16 mouse cellular contexts compared by ENCODE assay signal in genomic region chr2:153469317-153469716, GRCm38 (mm10). TPM values are rescaled to one million over a fixed set of nuclear protein-coding genes. Genes with fewer than 3 reads are reported as not detected.
DNase-seq lines count a peak whose midpoint lies in the region; ATAC-seq and TF ChIP-seq lines count a peak whose summit lies in the region.
"Had no signal": no experiment of that assay in that cellular context is flagged by ENCODE, and none has a peak within 500 bp of the region (broad histone marks: within the 10 kb centered on the region; RNA-seq: fewer than 3 reads in every experiment).

No protein-coding gene starts in this region.

- no peak overlapping the region for H3K9ac ChIP-seq in hindbrain, embryonic 14.5 days
- 0 out of 2 replicates have a peak overlapping the region, but pooled peaks have one; percentile 23 for H3K9ac ChIP-seq in midbrain, embryonic 13.5 days (replicated peaks)
- no peak overlapping the region for H3K9ac ChIP-seq in midbrain, embryonic 11.5 days (ENCODE audit: low read length)
- no peak overlapping the region for H3K9ac ChIP-seq in stomach, postnatal 0 days (ENCODE audit: low read length)
- H3K9ac ChIP-seq: lung, embryonic 15.5 days had no signal

- no peaks in the 10 kb centered on the region for H3K36me3 ChIP-seq in hindbrain, embryonic 10.5 days
- H3K36me3 ChIP-seq in hindbrain, embryonic 14.5 days (replicated peaks; ENCODE audit: control insufficient read depth, insufficient read depth): peaks cover 20% of the 10 kb centered on the region; the same call in 1 of the 2 replicates
- peaks cover 22% of the 10 kb centered on the region; the same call in 1 of the 2 replicates for H3K36me3 ChIP-seq in midbrain, embryonic 13.5 days
- H3K36me3 ChIP-seq in midbrain, embryonic 11.5 days (ENCODE audit: control insufficient read depth, insufficient read depth, low read length): no peaks in the 10 kb centered on the region
- no peaks in the 10 kb centered on the region for H3K36me3 ChIP-seq in stomach, postnatal 0 days (ENCODE audit: control insufficient read depth, insufficient read depth, low read length)
- H3K36me3 ChIP-seq: lung, embryonic 15.5 days had no signal

- DNase-seq in embryo, embryonic 10 days (ENCODE audit: low spot score): peak; percentile 42
- DNase-seq in embryo, embryonic 10.5 days (ENCODE audit: low spot score): no peak
- DNase-seq in hindbrain, embryonic 10.5 days (ENCODE audit: low spot score): no peak
- no peak for DNase-seq in hindbrain, embryonic 14.5 days (ENCODE audit: low spot score)
- no peak for DNase-seq in midbrain, embryonic 11.5 days (ENCODE audit: low spot score, missing footprints)
- DNase-seq in stomach, postnatal 0 days (ENCODE audit: low spot score): no peak
- no peak for DNase-seq in layer of hippocampus, postnatal 10 days (ENCODE audit: low spot score in 2 of 2)
- DNase-seq: adrenal gland, postnatal 14 days; right cerebral cortex, postnatal 4 days had no signal

- no peaks in the 10 kb centered on the region for H3K27me3 ChIP-seq in hindbrain, embryonic 10.5 days (ENCODE audit: insufficient read depth, poor library complexity, severe bottlenecking)
- H3K27me3 ChIP-seq in hindbrain, embryonic 14.5 days (ENCODE audit: control insufficient read depth, insufficient read depth, low read length): no peaks in the 10 kb centered on the region
- H3K27me3 ChIP-seq in midbrain, embryonic 13.5 days: no peaks in the 10 kb centered on the region
- H3K27me3 ChIP-seq in midbrain, embryonic 11.5 days (ENCODE audit: control insufficient read depth, insufficient read depth, low read length): no peaks in the 10 kb centered on the region
- no peaks in the 10 kb centered on the region for H3K27me3 ChIP-seq in stomach, postnatal 0 days (ENCODE audit: control insufficient read depth, insufficient read depth, low read length)
- H3K27me3 ChIP-seq: lung, embryonic 15.5 days had no signal

- H3K4me1 ChIP-seq in hindbrain, embryonic 10.5 days (replicated peaks): peaks cover 30% of the 10 kb centered on the region
- 0 out of 2 replicates have a peak, but pooled peaks cover 9% of the 10 kb centered on the region for H3K4me1 ChIP-seq in hindbrain, embryonic 14.5 days (replicated peaks; ENCODE audit: control insufficient read depth, insufficient read depth, low read length)
- H3K4me1 ChIP-seq in midbrain, embryonic 13.5 days (replicated peaks): peaks cover 15% of the 10 kb centered on the region
- peaks cover 7% of the 10 kb centered on the region; the same call in 1 of the 2 replicates for H3K4me1 ChIP-seq in midbrain, embryonic 11.5 days (ENCODE audit: control insufficient read depth, insufficient read depth, low read length)
- H3K4me1 ChIP-seq in stomach, postnatal 0 days (replicated peaks; ENCODE audit: control insufficient read depth, insufficient read depth): no peaks in the 10 kb centered on the region

- no peak for TF ChIP-seq EP300 in stomach, postnatal 0 days (optimal IDR thresholded peaks at IDR 0.05)

- 0 out of 2 replicates have a peak overlapping the region, but pooled peaks have one; percentile 4 for H3K4me3 ChIP-seq in hindbrain, embryonic 10.5 days
- no peak overlapping the region for H3K4me3 ChIP-seq in hindbrain, embryonic 14.5 days (replicated peaks; ENCODE audit: low read length)
- no peak overlapping the region for H3K4me3 ChIP-seq in midbrain, embryonic 13.5 days (replicated peaks)
- H3K4me3 ChIP-seq in midbrain, embryonic 11.5 days (ENCODE audit: low read depth, low read length): no peak overlapping the region
- no peak overlapping the region for H3K4me3 ChIP-seq in stomach, postnatal 0 days (ENCODE audit: low read depth, low read length)
- H3K4me3 ChIP-seq: lung, embryonic 15.5 days had no signal

- peak overlapping the region; percentile 80 for H3K27ac ChIP-seq in hindbrain, embryonic 10.5 days
- H3K27ac ChIP-seq in hindbrain, embryonic 14.5 days: no peak overlapping the region
- peak overlapping the region; percentile 5; the same call in 1 of the 2 replicates for H3K27ac ChIP-seq in midbrain, embryonic 13.5 days
- no peak overlapping the region for H3K27ac ChIP-seq in midbrain, embryonic 11.5 days (ENCODE audit: low read depth, low read length)
- H3K27ac ChIP-seq in stomach, postnatal 0 days (replicated peaks): no peak overlapping the region
- H3K27ac ChIP-seq: lung, embryonic 15.5 days had no signal

- H3K4me2 ChIP-seq in hindbrain, embryonic 14.5 days (replicated peaks): no peak overlapping the region
- no peak overlapping the region for H3K4me2 ChIP-seq in midbrain, embryonic 13.5 days (replicated peaks)
- H3K4me2 ChIP-seq in midbrain, embryonic 11.5 days: no peak overlapping the region
- no peak overlapping the region for H3K4me2 ChIP-seq in stomach, postnatal 0 days (replicated peaks; ENCODE audit: low read depth)
- H3K4me2 ChIP-seq: lung, embryonic 15.5 days had no signal

- H3K9me3 ChIP-seq in hindbrain, embryonic 10.5 days: no peaks in the 10 kb centered on the region
- no peaks in the 10 kb centered on the region for H3K9me3 ChIP-seq in hindbrain, embryonic 14.5 days (ENCODE audit: control insufficient read depth, low read length)
- H3K9me3 ChIP-seq in midbrain, embryonic 13.5 days: no peaks in the 10 kb centered on the region
- H3K9me3 ChIP-seq in midbrain, embryonic 11.5 days (ENCODE audit: control insufficient read depth, low read length): no peaks in the 10 kb centered on the region
- H3K9me3 ChIP-seq in stomach, postnatal 0 days (ENCODE audit: control insufficient read depth, low read length): no peaks in the 10 kb centered on the region
- H3K9me3 ChIP-seq: lung, embryonic 15.5 days had no signal

- no peak for TF ChIP-seq CTCF in stomach, postnatal 0 days (IDR thresholded peaks at IDR 0.05; ENCODE audit: low read depth)

- 37% methylated on average over 2 of the region's 2 CpGs for WGBS in hindbrain, embryonic 10.5 days
- WGBS in hindbrain, embryonic 14.5 days: 50% methylated on average over 2 of the region's 2 CpGs
- WGBS in midbrain, embryonic 13.5 days: 40% methylated on average over 2 of the region's 2 CpGs
- 55% methylated on average over 2 of the region's 2 CpGs for WGBS in midbrain, embryonic 11.5 days
- WGBS in stomach, postnatal 0 days: 28% methylated on average over 2 of the region's 2 CpGs

- ATAC-seq in hindbrain, embryonic 14.5 days (ENCODE audit: low FRiP score): no peak
- no peak; the same call in 1 of the 2 replicates for ATAC-seq in midbrain, embryonic 13.5 days
- no peak for ATAC-seq in midbrain, embryonic 11.5 days (ENCODE audit: low FRiP score)
- ATAC-seq in stomach, postnatal 0 days (ENCODE audit: low FRiP score, low TSS enrichment): peak; percentile 20; the same call in 1 of the 2 replicates

RNA-seq across cellular contexts. Expression of gene 4930404H24Rik, which starts 23.3 kb away (rescaled TPM):
- not detected in 2 replicates for polyA plus RNA-seq in hindbrain, embryonic 10.5 days (2016; fragmentation: Nextera tagmentation; extraction: Ambion mirVana)
- polyA plus RNA-seq in hindbrain, embryonic 14.5 days (2014; fragmentation: Nextera tagmentation; extraction: Ambion mirVana): not detected in 2 replicates
- polyA plus RNA-seq in midbrain, embryonic 13.5 days (2015; fragmentation: Nextera tagmentation; extraction: Ambion mirVana): not detected in 2 replicates
- not detected in 2 replicates for polyA plus RNA-seq in midbrain, embryonic 11.5 days (2014; fragmentation: Nextera tagmentation; extraction: Ambion mirVana)
- not detected in 2 replicates for polyA plus RNA-seq in stomach, postnatal 0 days (2015; fragmentation: Nextera tagmentation; extraction: Ambion mirVana)
- not detected for total RNA-seq in layer of hippocampus, postnatal 10 days (2021)
- total RNA-seq: adrenal gland, postnatal 14 days; gastrocnemius, postnatal 4 days; left cerebral cortex, postnatal 36 days had no signal
- polyA plus RNA-seq: cortical plate, adult 2 months; intestine, embryonic 14.5 days; lung, embryonic 15.5 days; urinary bladder, adult 2 months had no signal

Comparison
In these comparisons a context has a peak if more than half of its experiments do, and no peak if none do; other contexts are left out.
1. H3K27ac ChIP-seq: peak in hindbrain, embryonic 10.5 days (single experiment) and midbrain, embryonic 13.5 days (single experiment); none in hindbrain, embryonic 14.5 days (single experiment), midbrain, embryonic 11.5 days (single experiment) and stomach, postnatal 0 days (single experiment).